Mouse (Mus musculus) midbrain, embryonic 14.5 days (tissue): Measurements from ENCODE around the gene Tpd52l1. TPM values are rescaled to one million over a fixed set of nuclear protein-coding genes. Genes with fewer than 3 reads are reported as not detected.

Experiments
- ATAC-seq: fragments of 200-750 bp; cut with Nextera tagmentation; 2 replicates; pipeline ENCODE4 v1.8.0; 2017; ENCODE audit warnings: moderate number of reproducible peaks, moderate library complexity; ENCODE audit not compliant: low FRiP score, low TSS enrichment
- DNase-seq: peaks from one replicate; pipeline ENCODE4 v3.0.0-alpha.2; 2015
- H3K27ac ChIP-seq: fragments of 300-500 bp; sonication (generic); replicated peaks from 2 replicates; pipeline ENCODE4 v1.5.1; 2014; ENCODE audit warnings: mild to moderate bottlenecking, low read depth, low read length, moderate library complexity
- H3K27me3 ChIP-seq: fragments of 300-500 bp; sonication (generic); 2 replicates; pipeline ENCODE4 v1.6.1; 2014; ENCODE audit warnings: low read length, control low read depth, mixed read lengths; ENCODE audit not compliant: control insufficient read depth, insufficient read depth
- H3K36me3 ChIP-seq: fragments of 300-500 bp; sonication (generic); 2 replicates; pipeline ENCODE4 v1.6.1; 2014; ENCODE audit warnings: low read length, control low read depth; ENCODE audit not compliant: control insufficient read depth, insufficient read depth
- H3K4me1 ChIP-seq: fragments of 300-500 bp; sonication (generic); 2 replicates; pipeline ENCODE4 v1.6.1; 2014; ENCODE audit warnings: mild to moderate bottlenecking, antibody characterized with exemption, low read length, control low read depth; ENCODE audit not compliant: control insufficient read depth, insufficient read depth
- H3K4me2 ChIP-seq: fragments of 300-500 bp; sonication (generic); 2 replicates; pipeline ENCODE4 v1.6.1; 2014; ENCODE audit warnings: mild to moderate bottlenecking, low read length, moderate library complexity
- H3K4me3 ChIP-seq: fragments of 300-500 bp; sonication (generic); replicated peaks from 2 replicates; pipeline ENCODE4 v1.5.1; 2014; ENCODE audit warnings: low read depth, low read length
- H3K9ac ChIP-seq: fragments of 300-500 bp; sonication (generic); replicated peaks from 2 replicates; pipeline ENCODE4 v1.6.1; 2014; ENCODE audit warnings: mild to moderate bottlenecking, low read length, moderate library complexity
- H3K9me3 ChIP-seq: fragments of 300-500 bp; sonication (generic); 2 replicates; pipeline ENCODE4 v1.6.1; 2016; ENCODE audit warnings: low read length, control low read depth, mixed read lengths; ENCODE audit not compliant: control insufficient read depth
- WGBS: fragments of 180-500 bp; shearing (Covaris S2); extraction: QIAGEN DNeasy Blood & Tissue Kit; methylation state at CpG from one replicate; pipeline ENCODE4 v1.1.7; 2014; 5-methylcytosine and 5-hydroxymethylcytosine counted together
- polyA plus RNA-seq: library from polyadenylated mRNA; unstranded; fragments of >200 nt; fragmentation: Nextera tagmentation; extraction: Ambion mirVana; gene quantifications from 2 replicates; pipeline ENCODE4 v1.2.1, GENCODE M21; 2014

Tpd52l1 gene
- polyA plus RNA-seq, 1 experiment from 2014 or later: 35.9 TPM

DNA sequence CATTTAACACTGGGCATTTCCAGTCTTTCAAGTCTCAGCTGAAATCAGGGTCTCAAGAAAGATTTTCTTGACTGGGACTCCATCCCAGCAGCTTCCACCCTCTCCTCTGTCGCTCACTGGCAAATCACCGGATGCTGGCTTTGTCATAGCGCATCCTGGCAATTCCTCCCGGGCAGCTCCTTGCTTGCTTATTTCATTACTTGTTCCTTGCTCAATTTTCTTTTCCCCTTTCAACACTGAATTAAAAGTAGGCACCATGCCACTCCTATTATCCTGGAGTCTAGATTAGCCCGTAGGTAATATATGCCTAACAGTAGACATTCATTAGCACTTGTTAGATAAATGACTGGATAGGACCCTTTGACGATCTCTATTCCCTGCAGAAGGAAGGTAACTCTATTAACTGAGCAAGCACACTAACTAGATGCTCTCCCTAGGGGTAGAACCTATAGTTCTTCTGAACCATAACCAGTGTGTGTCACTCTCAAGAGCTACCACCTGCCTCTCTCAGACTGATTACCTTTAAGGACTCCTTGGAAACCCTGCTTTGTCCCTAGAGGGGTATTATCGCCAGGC lies 90.8 kb downstream of the Tpd52l1 start:
- 73% methylated on average over 7 of the region's 7 CpGs for WGBS
- H3K4me1 ChIP-seq: no peaks in the 10 kb centered on the region
- DNase-seq: no peak
- no peaks in the 10 kb centered on the region for H3K27me3 ChIP-seq
- H3K4me2 ChIP-seq: no peak overlapping the region
- H3K27ac ChIP-seq: no peak overlapping the region
- no peaks in the 10 kb centered on the region for H3K36me3 ChIP-seq
- no peak overlapping the region for H3K9ac ChIP-seq
- H3K9me3 ChIP-seq: no peaks in the 10 kb centered on the region
- H3K4me3 ChIP-seq: no peak overlapping the region
- ATAC-seq: no peak

DNA sequence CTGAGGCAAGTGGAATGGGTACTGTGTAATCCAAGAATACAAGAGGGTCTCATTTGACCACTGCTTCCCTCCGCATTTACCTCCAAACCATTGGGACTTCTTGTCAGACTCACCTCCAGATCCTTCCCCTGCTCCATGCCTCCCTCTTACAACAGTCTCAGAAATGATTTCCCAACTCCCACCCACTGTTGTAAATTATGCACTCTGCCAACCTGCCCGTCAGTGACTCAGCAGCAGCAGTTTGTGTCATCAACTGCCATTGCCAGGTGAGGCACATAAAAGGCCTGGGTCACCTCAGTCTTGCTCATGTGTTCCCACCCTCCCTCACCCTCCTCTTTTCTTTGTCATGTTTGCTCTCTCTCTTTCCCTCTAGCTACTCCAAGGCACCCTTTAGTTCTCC lies 91.6 kb downstream of the Tpd52l1 start:
- no peak overlapping the region for H3K4me3 ChIP-seq
- H3K4me2 ChIP-seq: no peak overlapping the region
- no peaks in the 10 kb centered on the region for H3K9me3 ChIP-seq
- H3K27ac ChIP-seq: no peak overlapping the region
- no peak for ATAC-seq
- H3K36me3 ChIP-seq: no peaks in the 10 kb centered on the region
- no peaks in the 10 kb centered on the region for H3K27me3 ChIP-seq
- H3K9ac ChIP-seq: no peak overlapping the region
- WGBS: 86% methylated on average over 2 of the region's 2 CpGs
- no peaks in the 10 kb centered on the region for H3K4me1 ChIP-seq
- DNase-seq: no peak

DNA sequence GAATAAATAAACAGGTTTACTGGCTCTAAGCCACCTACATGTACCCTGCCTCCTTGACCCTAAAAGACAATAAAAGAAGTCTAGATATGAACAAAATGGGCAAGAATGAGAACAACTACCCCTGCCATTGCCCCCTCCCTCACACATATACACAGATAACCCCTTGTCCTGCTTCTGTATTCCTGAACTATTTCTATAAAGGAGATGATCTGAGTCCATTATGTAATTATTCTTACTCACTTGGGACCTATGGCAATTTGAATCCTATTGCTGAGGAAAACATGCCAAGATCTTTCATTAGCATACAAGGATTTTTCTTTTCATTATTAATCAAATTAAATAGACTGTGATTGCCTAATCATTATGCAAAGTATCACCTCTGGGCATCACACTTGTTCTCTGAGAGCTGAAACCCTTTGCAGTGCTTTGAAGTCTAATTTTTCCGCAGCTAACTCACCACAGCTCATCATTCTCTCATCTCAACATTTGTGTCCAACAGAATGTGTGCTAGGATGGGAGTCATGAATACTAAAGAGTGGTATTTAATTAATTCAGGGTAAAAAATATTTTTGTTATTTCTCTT lies 92.8 kb downstream of the Tpd52l1 start:
- Histone ChIP-seq H3K4me2 (no peak overlapping the region), H3K9me3 (no peaks in the 10 kb centered on the region), H3K9ac (no peak overlapping the region), H3K4me3 (no peak overlapping the region), H3K36me3 (no peaks in the 10 kb centered on the region), H3K4me1 (no peaks in the 10 kb centered on the region), H3K27ac (no peak overlapping the region), H3K27me3 (no peaks in the 10 kb centered on the region)
- 60% methylated on average over 1 of the region's 1 CpGs for WGBS
- peak; percentile 65 for DNase-seq
- peak; percentile 59; the same call in 1 of the 2 replicates for ATAC-seq

DNA sequence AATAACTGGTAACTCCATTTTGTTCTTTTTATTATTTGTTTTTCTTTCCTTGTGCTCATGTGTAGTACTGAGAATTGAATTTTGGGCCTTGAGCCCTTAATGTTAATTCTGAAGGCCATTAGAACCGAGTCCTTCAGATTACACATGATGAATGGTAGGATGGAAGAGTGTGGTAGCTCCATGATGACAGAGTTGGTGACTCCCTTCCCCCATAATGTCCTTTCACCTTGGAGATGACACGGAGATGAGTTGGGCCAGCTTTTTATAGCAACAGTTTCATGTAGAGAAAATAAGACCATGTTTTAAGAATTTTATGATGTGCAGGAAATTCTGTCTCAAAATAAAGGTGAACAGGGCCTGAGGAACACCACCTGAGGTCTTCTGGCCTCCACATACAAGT lies 94.7 kb downstream of the Tpd52l1 start:
- WGBS: 89% methylated on average over 2 of the region's 2 CpGs
- DNase-seq: no peak

DNA sequence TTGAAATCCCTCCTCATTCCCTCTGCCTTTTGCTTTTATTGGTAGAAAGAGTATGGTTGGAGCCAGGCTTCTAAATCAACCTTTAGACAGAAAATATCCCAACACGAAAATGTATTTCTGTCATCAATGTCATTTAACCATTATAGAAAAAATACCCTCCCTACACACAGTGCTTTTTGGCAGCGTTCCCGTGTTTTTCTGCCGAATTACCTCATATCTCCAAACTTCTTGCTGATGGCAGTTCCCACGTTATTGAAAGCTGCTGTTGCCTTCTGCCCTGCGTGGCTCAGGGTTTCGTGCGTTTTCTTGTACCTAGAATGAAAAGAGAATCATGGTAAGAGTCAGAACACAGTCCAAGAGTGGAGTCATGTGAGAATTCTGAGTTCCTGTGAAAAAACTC lies 99.4 kb downstream of the Tpd52l1 start:
- WGBS: 91% methylated on average over 8 of the region's 8 CpGs
- Histone ChIP-seq H3K4me1 (no peaks in the 10 kb centered on the region), H3K9ac (no peak overlapping the region), H3K9me3 (no peaks in the 10 kb centered on the region), H3K4me2 (no peak overlapping the region), H3K27me3 (no peaks in the 10 kb centered on the region), H3K36me3 (no peaks in the 10 kb centered on the region), H3K27ac (no peak overlapping the region), H3K4me3 (no peak overlapping the region)
- ATAC-seq: no peak
- no peak for DNase-seq

More for the DNA sequence above, 94.7 kb downstream of the Tpd52l1 start:
- H3K4me1 ChIP-seq: no peaks in the 10 kb centered on the region
- H3K9ac ChIP-seq: no peak overlapping the region
- H3K27me3 ChIP-seq: no peaks in the 10 kb centered on the region
- no peaks in the 10 kb centered on the region for H3K9me3 ChIP-seq
- H3K27ac ChIP-seq: no peak overlapping the region
- no peak overlapping the region for H3K4me3 ChIP-seq
- H3K4me2 ChIP-seq: no peak overlapping the region
- ATAC-seq: no peak
- no peaks in the 10 kb centered on the region for H3K36me3 ChIP-seq

DNA sequence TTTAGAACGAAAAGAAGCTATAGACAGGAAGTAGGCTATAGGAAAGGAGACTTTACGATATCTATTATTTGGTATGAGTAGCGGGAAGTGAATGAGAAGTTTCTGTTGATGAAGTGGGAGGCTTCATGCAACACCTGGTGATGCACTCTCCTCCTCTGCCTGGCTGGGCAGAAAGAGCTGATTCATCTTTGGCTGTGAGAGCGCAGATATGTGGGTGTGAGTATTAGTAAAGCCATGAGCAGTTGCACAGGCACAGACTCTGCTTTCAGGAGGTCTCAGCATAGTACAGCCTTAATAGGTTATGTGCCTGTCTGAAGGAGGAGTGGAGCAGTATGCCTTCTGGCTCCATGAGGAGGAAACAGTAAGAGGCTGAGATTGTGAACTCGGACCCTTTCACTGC lies 109.3 kb downstream of the Tpd52l1 start:
- ATAC-seq: no peak
- 93% methylated on average over 5 of the region's 5 CpGs for WGBS
- no peak overlapping the region for H3K27ac ChIP-seq

DNA sequence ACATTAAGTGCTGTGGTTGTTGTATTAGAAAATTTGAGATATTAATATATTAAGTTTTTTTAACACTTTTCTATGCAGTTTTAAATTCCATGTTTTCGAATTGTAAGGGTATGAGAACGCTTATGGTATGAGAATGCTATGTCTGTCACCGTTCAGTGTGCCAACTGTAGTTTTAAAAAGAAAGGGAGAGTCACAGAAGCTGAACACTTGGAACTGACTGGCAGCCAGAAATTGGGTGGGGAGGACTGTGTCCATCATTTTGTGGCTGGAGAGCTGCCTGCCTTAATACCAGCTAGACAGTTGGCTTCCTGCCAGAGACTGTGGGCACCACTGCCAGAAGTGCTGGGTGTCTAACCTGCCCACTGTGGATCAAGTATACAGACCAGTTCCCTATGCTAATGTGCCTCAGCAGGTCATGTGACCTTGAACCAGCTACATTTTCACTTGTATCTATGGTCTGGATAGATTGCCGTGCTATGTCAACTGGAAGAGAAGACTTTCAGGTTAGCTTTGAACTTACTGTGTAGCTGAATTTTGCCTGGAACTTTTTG lies 114.5 kb downstream of the Tpd52l1 start:
- Histone ChIP-seq H3K4me2 (no peak overlapping the region), H3K27ac (no peak overlapping the region), H3K9ac (no peak overlapping the region), H3K9me3 (no peaks in the 10 kb centered on the region), H3K4me3 (no peak overlapping the region), H3K36me3 (peaks cover 10% of the 10 kb centered on the region; the same call in 1 of the 2 replicates), H3K27me3 (no peaks in the 10 kb centered on the region), H3K4me1 (no peaks in the 10 kb centered on the region)
- 94% methylated on average over 4 of the region's 4 CpGs for WGBS
- ATAC-seq (peak; percentile 32; the same call in 1 of the 2 replicates), DNase-seq (peak; percentile 53)

More for the DNA sequence above, 109.3 kb downstream of the Tpd52l1 start:
- H3K4me2 ChIP-seq: no peak overlapping the region
- H3K9ac ChIP-seq: no peak overlapping the region
- H3K36me3 ChIP-seq: no peaks in the 10 kb centered on the region
- no peaks in the 10 kb centered on the region for H3K9me3 ChIP-seq
- no peak for DNase-seq
- no peak overlapping the region for H3K4me3 ChIP-seq
- no peaks in the 10 kb centered on the region for H3K4me1 ChIP-seq
- no peaks in the 10 kb centered on the region for H3K27me3 ChIP-seq

DNA sequence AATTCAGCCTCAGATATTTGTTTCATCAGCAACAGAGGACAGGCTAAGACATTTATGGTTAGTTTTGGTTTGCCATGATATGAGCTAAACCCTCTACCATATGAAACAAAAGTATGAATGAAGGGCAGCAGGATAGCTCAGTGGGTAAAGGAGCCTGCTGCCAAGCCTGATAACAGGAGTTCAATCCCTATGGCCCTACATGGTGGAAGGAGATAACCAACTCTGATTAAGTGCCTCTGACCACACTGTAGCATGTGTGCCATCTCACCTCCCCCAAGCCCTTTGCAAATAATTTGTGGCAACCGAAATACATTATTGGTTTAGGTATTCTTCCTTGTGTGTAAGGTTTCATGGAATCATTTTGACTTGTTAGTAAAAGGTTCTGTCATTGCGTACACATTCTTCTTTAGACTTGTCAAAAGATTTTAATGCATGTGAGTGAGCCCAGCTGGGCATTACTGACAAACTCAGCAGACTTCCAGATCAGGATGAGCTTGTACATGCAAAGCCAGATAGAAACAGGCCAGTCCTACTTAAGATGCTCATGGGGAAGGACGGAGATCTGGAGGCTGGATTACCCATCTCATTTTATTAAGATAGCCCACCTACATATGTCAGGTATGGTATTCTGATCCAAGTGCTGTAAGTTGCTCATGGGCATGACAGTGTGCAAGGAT lies 115.3 kb downstream of the Tpd52l1 start:
- DNase-seq: no peak
- ATAC-seq: no peak
- WGBS: 90% methylated on average over 3 of the region's 3 CpGs
- Histone ChIP-seq H3K27me3 (no peaks in the 10 kb centered on the region), H3K9me3 (no peaks in the 10 kb centered on the region), H3K4me2 (no peak overlapping the region), H3K4me1 (no peaks in the 10 kb centered on the region), H3K36me3 (peaks cover 13% of the 10 kb centered on the region; the same call in 1 of the 2 replicates), H3K4me3 (no peak overlapping the region), H3K27ac (no peak overlapping the region), H3K9ac (no peak overlapping the region)
